Mouse (Mus musculus) gonadal fat pad, adult 2 months (tissue): ENCODE data around the gene Tspan18. TPM values are rescaled to one million over a fixed set of nuclear protein-coding genes. Genes with fewer than 3 reads are reported as not detected.

Experiments
- DNase-seq: peaks from one replicate; pipeline ENCODE4 v3.0.0-alpha.2; 2012; ENCODE audit warnings: low read depth
- polyA plus RNA-seq: library from polyadenylated mRNA; depleted of rRNA; stranded (reverse); fragments of >200 nt; gene quantifications from 2 replicates; pipeline ENCODE4 v1.2.3, GENCODE M21; 2012; rRNA removed

Gene Tspan18
- polyA plus RNA-seq, 1 experiment, result 22.8 TPM

DNA sequence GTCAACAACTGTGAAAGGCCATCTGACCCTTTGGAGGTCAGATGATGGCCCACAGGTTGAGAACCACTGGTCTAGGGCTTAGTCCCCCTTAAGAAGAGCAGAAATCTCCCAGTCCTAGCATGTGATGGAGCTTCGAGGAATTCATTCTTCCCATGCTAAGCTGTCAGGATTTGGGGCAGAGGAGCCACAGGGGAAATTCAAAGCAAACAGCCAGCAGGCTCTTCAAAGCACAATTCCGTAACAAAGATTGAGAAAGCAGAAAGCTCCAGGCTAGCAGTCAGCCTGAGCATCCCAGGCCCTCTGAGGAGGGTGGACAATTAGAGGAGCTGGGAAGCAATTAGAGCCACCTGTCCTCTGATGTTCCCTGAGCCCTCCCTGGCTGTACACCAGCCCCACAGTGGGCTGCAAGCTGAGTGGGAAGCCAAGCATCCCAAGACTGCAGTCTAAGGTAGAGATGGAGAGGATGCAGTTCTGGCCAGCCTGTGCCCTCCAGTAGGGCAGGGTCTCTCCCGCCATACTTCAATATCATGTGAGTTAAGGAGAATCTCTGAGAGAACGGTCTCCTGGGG lies 173.8 kb downstream of the Tspan18 start:
- no peak for DNase-seq

DNA sequence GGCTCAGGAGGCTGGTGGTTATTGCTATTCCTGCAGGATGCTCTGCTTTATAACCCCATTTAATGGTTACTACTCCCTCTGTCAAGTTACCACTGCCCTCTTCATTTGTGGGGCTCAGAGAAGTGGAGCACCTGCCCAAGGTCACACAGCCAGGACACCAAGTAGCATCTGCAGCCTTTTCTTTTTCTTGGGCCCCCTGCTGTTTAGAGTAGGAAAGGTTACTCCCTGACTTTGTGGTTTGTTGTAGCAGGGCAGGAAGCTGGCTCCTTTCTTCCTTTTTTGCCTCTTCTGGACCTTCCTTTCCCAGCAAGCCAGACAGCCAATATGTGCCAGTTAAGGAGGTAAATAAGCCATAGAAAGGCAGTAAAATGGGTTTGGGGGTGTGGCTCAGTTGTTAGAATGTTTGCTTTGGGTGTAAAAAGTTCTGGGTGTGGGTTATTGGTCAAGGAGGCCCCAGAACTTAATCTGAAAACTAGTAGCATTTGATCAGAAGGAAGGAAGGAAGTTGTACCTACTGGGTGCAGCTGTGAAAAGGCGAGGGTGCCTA lies 179.7 kb downstream of the Tspan18 start:
- DNase-seq, result no peak

DNA sequence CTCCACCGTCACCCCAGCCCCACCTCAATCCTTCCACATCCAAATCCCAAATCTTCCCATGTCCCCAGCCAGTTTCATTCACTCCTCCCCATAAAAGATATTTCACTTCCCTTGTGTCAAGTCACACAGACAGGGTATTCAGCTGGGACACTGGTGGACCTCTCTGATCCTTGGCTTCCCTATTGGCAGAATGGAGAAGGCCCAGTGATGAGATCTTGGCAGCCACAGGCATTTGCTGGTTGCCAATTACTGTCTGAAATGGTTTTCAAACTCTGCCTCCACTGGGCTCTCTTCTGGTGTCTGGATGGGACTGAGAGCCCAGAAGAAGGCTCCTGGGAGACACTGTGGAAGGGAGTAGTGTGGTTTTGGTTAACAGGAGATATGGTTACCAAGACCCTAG lies 180.5 kb downstream of the Tspan18 start:
- DNase-seq, result no peak

DNA sequence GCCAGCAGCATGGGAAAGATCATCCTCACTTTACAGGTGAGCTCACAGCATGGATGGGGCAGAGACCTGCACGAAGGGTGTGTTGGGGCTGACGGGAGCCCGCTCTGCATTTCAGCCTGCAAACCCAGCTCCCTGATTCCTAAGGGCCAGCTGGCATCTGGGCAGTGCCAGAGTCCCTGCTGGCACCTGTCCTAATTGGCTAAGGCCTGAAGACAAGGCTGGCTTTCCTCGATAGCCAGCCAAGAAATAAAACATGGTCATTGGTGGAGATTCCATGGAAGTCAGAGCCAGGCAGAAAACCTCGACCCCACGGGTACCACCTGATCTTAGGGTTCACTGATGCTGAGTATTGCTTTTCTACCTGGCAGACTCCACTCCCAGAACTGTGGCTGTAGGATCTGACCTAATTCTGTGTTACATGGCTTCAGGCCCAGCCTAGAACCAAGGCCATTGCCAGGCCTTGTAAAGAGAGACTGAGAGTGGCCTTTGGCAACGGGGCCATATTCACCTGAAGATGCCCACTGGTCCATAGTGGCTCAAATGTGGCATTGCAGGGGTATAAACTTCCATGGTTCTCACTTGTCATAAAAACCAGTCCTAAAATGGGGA lies 181.3 kb downstream of the Tspan18 start:
- DNase-seq, result no peak

DNA sequence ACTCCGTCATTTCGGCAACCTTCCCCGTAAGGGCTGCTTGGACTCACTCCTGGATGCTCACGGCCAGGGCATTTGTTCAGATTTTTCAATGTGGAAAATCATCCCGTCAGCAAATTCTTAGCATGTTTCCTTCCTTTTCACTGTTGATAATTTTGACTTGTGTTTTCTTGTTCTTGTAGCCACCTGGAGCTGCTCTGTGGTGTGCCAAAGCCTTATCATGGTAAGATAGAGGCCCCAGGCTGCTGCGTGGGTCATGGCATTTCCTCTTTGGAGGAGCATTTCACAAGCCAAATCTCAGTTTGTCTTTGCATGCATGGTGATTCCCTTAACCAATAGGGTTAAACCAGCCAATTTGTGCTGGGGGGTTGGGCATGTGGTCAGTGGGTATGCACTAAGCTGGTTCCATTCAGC lies 182.1 kb downstream of the Tspan18 start:
- DNase-seq, result no peak

Other genes with a start within 250 kb of the Tspan18 start
- gene Trp53i11, start 147.0 kb downstream of the Tspan18 start, polyA plus RNA-seq, result 51.6 and 59.3 TPM in 2 replicates
- 160 and 180 TPM in 2 replicates for gene Cd82, start 128.6 kb upstream of the Tspan18 start, polyA plus RNA-seq
- not detected in 2 replicates for gene Gm10803, start 226.1 kb upstream of the Tspan18 start, polyA plus RNA-seq